Mouse (Mus musculus) ES-Bruce4 (cell line): ENCODE results near the gene Igflr1.

Source experiments
- CTCF ChIP-seq: IDR thresholded peaks from one replicate; pipeline ENCODE4 v1.8.1; 2011; ENCODE audit warnings: low read depth, low read length
- EP300 ChIP-seq: IDR thresholded peaks from 2 replicates; pipeline ENCODE4 v1.6.1; 2011; ENCODE audit warnings: low read depth, low read length; ENCODE audit not compliant: insufficient read depth
- POLR2A ChIP-seq: IDR thresholded peaks from one replicate; pipeline ENCODE4 v1.8.1; 2011; ENCODE audit warnings: low read length; ENCODE audit not compliant: insufficient read depth

DNA sequence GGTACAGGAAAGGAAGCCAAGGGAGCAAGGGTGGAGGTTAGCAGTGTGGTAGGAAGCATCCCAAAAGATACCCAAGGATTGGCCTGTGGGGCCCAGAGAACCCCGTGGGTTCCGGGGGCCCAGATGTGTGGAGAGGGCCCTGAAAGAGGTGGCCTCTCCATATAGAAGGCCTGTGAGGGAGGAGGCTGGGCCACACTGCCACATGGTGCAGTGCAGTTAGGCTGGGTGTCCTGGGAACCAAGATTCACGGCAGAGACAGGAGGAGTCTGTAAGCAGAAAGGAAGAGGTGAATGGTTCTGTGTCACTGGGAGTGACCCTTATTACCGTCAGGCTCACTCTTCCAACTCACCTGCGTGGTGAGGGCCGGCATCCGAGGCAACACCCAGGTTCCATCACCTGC, 24.7 kb upstream of the Igflr1 start:
- TF ChIP-seq CTCF, result no peak
- TF ChIP-seq EP300, result no peak
- TF ChIP-seq POLR2A, result no peak
